Mouse (Mus musculus) urinary bladder, adult 2 months (tissue): ENCODE measurements around the gene Snx11. TPM values are rescaled to one million over a fixed set of nuclear protein-coding genes. Genes with fewer than 3 reads are reported as not detected.

ENCODE experiments used
- polyA plus RNA-seq: library from polyadenylated mRNA; depleted of rRNA; stranded (reverse); fragments of >200 nt; gene quantifications from 2 replicates; pipeline ENCODE4 v1.2.3, GENCODE M21; 2012; rRNA removed

Snx11 gene
- polyA plus RNA-seq, 1 experiment = 30.0 TPM

Other genes starting within 250 kb of the Snx11 start
- gene Cbx1, start 11.6 kb upstream of the Snx11 start, polyA plus RNA-seq = 43.6 and 46.4 TPM in 2 replicates
- 120 and 137 TPM in 2 replicates for gene Nfe2l1, start 52.4 kb upstream of the Snx11 start, polyA plus RNA-seq
- gene Copz2, start 72.3 kb upstream of the Snx11 start, polyA plus RNA-seq = 111 and 117 TPM in 2 replicates
- 46.5 and 47.5 TPM in 2 replicates for gene Cdk5rap3, start 138.9 kb upstream of the Snx11 start, polyA plus RNA-seq
- gene Prr15l, start 150.5 kb upstream of the Snx11 start, polyA plus RNA-seq = 7.6 and 8.9 TPM in 2 replicates
- 22.4 and 25.5 TPM in 2 replicates for gene Pnpo, start 166.4 kb upstream of the Snx11 start, polyA plus RNA-seq
- gene Sp2, start 205.4 kb upstream of the Snx11 start, polyA plus RNA-seq = 7.7 and 13.9 TPM in 2 replicates
- gene Sp6, start 235.8 kb upstream of the Snx11 start, polyA plus RNA-seq = 6.7 and 7.6 TPM in 2 replicates